Mouse (Mus musculus): ENCODE results near the gene Cpt1a. TPM values are rescaled to one million over a fixed set of nuclear protein-coding genes. Genes with fewer than 3 reads are reported as not detected.

Gene Cpt1a
- total and polyA plus RNA-seq, 2 experiments from 2014 or later = 15.7 to 35.8 TPM

DNA sequence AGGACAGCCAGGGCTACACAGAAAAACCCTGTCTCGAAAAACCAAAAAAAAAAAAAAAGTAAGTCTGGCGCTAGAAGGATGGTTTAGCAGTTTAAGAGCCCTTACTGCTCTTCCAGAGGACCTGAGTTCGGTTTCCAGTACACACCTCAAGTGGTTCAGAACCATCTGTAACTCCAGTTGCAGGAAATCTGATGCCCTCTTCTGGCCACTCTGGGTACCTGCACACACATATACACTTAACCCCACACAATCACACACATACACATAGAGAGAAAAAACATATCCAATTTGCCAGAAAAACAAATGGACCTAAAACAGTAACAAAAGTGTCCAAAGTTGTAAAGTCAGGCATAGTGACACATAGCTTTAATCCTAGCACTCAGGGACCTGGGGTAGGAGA is 43.0 kb downstream of the Cpt1a start:
- H3K27ac ChIP-seq (ENCODE audit: low read depth, low read length) = no peak overlapping the region
- H3K4me3 ChIP-seq (ENCODE audit: low read depth, low read length) = no peak overlapping the region

DNA sequence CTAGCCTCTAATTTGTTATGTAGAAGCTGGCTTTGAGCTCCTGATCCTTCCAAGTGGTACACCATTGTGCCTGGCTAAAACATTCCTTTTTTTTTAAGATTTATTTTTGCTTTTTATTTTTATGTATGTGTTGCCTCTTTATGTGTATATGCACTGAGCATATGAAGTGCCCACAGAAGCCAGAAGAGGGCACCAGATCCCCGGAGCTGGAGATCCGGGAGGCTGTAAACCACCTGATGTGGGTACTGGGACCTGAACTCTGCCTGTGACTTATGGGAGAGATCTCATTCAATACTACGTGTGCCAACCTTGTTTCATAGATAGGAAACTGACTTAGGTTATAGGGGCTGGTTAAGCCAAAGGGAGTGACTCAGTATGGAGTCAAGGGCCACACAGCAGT is 46.1 kb downstream of the Cpt1a start:
- Histone ChIP-seq H3K27me3 (ENCODE audit: insufficient read depth, low read length) (no peaks in the 10 kb centered on the region), H3K9ac (replicated peaks; ENCODE audit: low read length, poor library complexity, severe bottlenecking) (no peak overlapping the region), H3K4me3 (ENCODE audit: low read depth, low read length) (no peak overlapping the region), H3K36me3 (ENCODE audit: insufficient read depth, low read length) (0 out of 2 replicates have a peak, but pooled peaks cover 3% of the 10 kb centered on the region), H3K4me2 (ENCODE audit: low read depth, low read length, poor library complexity, severe bottlenecking) (no peak overlapping the region), H3K4me1 (ENCODE audit: insufficient read depth, low read length) (no peaks in the 10 kb centered on the region), H3K27ac (ENCODE audit: low read depth, low read length) (no peak overlapping the region), H3K9me3 (ENCODE audit: low read length) (no peaks in the 10 kb centered on the region)
- WGBS = 89% methylated on average over 3 of the region's 3 CpGs
- no peak for DNase-seq (ENCODE audit: low spot score)
- no peak for ATAC-seq (ENCODE audit: low FRiP score)
- peak; percentile 16; the same call in 1 of the 2 replicates for TF ChIP-seq CTCF (IDR thresholded peaks at IDR 0.05)

More for the DNA sequence above, 43.0 kb downstream of the Cpt1a start:
- peak; percentile 11; the same call in 1 of the 2 replicates for TF ChIP-seq CTCF (IDR thresholded peaks at IDR 0.05)
- 0 out of 2 replicates have a peak, but pooled peaks cover 3% of the 10 kb centered on the region for H3K36me3 ChIP-seq (ENCODE audit: insufficient read depth, low read length)
- H3K4me2 ChIP-seq (ENCODE audit: low read depth, low read length, poor library complexity, severe bottlenecking) = no peak overlapping the region
- 90% methylated on average over 3 of the region's 3 CpGs for WGBS
- no peaks in the 10 kb centered on the region for H3K9me3 ChIP-seq (ENCODE audit: low read length)
- H3K27me3 ChIP-seq (ENCODE audit: insufficient read depth, low read length) = no peaks in the 10 kb centered on the region
- H3K4me1 ChIP-seq (ENCODE audit: insufficient read depth, low read length) = no peaks in the 10 kb centered on the region
- no peak overlapping the region for H3K9ac ChIP-seq (replicated peaks; ENCODE audit: low read length, poor library complexity, severe bottlenecking)
- DNase-seq (ENCODE audit: low spot score) (no peak), ATAC-seq (ENCODE audit: low FRiP score) (no peak)

DNA sequence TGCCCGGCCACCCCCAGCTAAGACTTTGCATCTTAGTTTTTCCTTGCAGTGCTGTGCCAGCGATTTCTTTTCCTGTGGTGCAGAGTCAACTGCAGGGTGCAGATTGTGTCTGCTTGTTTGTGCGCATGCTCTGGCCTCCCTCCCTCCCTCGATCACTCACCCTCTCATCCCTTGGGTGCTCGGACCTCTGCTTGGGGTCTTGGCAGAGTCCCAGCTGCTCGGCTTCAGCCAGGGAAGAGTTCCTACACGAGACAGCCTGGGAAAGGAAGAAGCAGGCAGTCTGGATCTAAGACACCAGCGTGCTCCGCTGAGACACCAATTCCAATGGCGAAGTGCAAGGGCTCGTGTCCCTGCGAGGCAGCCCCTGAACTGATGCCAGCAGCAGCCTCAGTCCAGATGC is 51.2 kb downstream of the Cpt1a start:
- no peak for TF ChIP-seq CTCF (IDR thresholded peaks at IDR 0.05)
- no peak overlapping the region for H3K27ac ChIP-seq (ENCODE audit: low read depth, low read length)
- no peak overlapping the region for H3K9ac ChIP-seq (replicated peaks; ENCODE audit: low read length, poor library complexity, severe bottlenecking)
- H3K9me3 ChIP-seq (ENCODE audit: low read length) = no peaks in the 10 kb centered on the region
- H3K27me3 ChIP-seq (ENCODE audit: insufficient read depth, low read length) = no peaks in the 10 kb centered on the region
- ATAC-seq (ENCODE audit: low FRiP score) (no peak), DNase-seq (ENCODE audit: low spot score) (no peak)
- H3K4me1 ChIP-seq (ENCODE audit: insufficient read depth, low read length) = no peaks in the 10 kb centered on the region
- no peaks in the 10 kb centered on the region for H3K36me3 ChIP-seq (ENCODE audit: insufficient read depth, low read length)
- H3K4me2 ChIP-seq (ENCODE audit: low read depth, low read length, poor library complexity, severe bottlenecking) = no peak overlapping the region
- WGBS = 65% methylated on average over 12 of the region's 12 CpGs
- no peak overlapping the region for H3K4me3 ChIP-seq (ENCODE audit: low read depth, low read length)

DNA sequence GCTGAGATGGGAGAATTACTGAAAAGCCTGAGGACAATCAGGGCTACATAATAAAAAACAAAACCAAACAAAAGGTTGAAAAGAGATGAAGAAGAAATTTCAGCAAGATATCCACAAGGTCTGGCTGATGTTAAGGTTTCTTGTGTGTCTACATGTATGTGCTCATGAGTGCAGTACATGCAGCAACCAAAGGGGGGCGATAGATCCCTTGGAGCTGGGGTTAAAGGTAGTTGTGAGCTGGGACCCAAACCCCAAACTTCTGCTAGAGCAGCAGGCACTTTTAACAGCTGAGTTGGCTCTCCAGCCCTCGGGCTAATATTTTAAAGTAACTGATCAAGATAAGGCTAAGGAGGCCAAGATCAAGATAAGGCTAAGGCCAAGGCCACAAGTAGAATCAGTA is 51.9 kb downstream of the Cpt1a start:
- H3K9me3 ChIP-seq (ENCODE audit: low read length) = no peaks in the 10 kb centered on the region

DNA sequence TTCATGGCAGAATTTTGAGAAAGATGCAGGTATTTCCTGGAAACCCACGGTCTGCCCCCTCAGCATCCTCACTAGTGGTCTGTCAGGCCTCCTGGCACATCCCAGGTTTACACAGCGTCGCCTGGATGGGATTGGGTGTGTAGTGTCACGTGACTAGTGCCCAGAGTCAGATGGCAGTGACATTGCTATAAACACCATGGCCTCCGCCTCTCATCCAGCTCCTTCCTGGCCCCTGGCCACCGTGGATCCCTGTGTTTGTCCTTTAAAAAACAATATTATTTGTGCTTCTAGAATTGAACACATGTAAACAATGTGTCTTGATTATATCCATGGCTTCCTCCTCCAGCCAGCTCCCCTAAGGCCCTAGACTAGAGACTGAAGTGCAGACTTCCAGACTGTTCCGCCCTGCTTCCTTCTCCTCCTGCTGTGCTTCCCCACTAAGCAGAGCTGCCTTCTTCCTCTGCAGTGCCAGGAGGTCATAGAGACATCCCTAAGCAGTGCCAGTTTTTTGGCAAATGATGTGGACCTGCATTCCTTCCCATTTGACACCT is 53.9 kb downstream of the Cpt1a start:
- no peak for DNase-seq (ENCODE audit: low spot score)
- Histone ChIP-seq H3K9ac (replicated peaks; ENCODE audit: low read length, poor library complexity, severe bottlenecking) (no peak overlapping the region), H3K9me3 (ENCODE audit: low read length) (no peaks in the 10 kb centered on the region), H3K4me2 (ENCODE audit: low read depth, low read length, poor library complexity, severe bottlenecking) (no peak overlapping the region), H3K27ac (ENCODE audit: low read depth, low read length) (no peak overlapping the region), H3K36me3 (ENCODE audit: insufficient read depth, low read length) (no peaks in the 10 kb centered on the region), H3K4me1 (ENCODE audit: insufficient read depth, low read length) (no peaks in the 10 kb centered on the region), H3K4me3 (ENCODE audit: low read depth, low read length) (no peak overlapping the region), H3K27me3 (ENCODE audit: insufficient read depth, low read length) (no peaks in the 10 kb centered on the region)
- TF ChIP-seq CTCF (IDR thresholded peaks at IDR 0.05) = no peak
- no peak for ATAC-seq (ENCODE audit: low FRiP score)
- WGBS = 73% methylated on average over 7 of the region's 7 CpGs

More for the DNA sequence above, 51.9 kb downstream of the Cpt1a start:
- Histone ChIP-seq H3K27me3 (ENCODE audit: insufficient read depth, low read length) (no peaks in the 10 kb centered on the region), H3K27ac (ENCODE audit: low read depth, low read length) (no peak overlapping the region), H3K4me1 (ENCODE audit: insufficient read depth, low read length) (no peaks in the 10 kb centered on the region), H3K36me3 (ENCODE audit: insufficient read depth, low read length) (no peaks in the 10 kb centered on the region), H3K4me3 (ENCODE audit: low read depth, low read length) (no peak overlapping the region), H3K9ac (replicated peaks; ENCODE audit: low read length, poor library complexity, severe bottlenecking) (no peak overlapping the region), H3K4me2 (ENCODE audit: low read depth, low read length, poor library complexity, severe bottlenecking) (no peak overlapping the region)
- peak; percentile 50 for TF ChIP-seq CTCF (IDR thresholded peaks at IDR 0.05)
- DNase-seq (ENCODE audit: low spot score) = no peak
- 69% methylated on average over 2 of the region's 2 CpGs for WGBS
- no peak for ATAC-seq (ENCODE audit: low FRiP score)

DNA sequence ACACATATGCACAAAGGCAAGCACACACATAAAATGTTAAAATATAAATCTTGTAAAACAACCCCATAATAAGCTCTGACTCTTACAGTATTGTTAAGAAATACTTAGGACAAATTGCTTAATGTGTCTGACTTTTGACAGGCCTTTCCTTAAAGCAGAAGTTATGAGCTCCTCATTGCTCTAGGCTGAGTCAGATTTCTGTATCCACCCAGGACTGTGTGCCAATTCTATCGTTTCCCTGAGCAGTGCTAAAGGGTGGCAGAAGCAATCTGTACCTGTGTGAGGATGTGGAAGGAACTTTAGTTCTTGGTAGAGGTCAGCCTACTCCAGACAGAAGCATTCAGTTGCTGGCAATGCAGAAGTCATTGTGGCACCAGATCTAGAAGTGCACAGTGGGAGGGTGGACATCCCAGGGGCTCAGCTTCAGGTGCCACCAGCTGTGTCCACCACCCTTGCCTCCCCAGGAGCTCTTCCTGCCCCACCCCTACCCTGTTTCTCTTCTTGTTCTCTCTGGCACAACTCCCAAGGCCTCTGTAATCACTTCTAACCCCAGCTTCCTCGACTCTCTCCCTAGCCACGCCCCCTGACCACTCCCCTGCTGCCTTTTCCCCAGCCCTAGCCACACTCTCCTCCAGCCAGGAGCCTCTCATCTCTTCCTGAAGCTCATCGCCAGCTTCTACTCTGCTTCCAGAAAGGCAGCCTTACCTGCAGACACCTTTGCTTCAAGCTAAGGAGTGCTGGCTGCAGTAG is 55.0 kb downstream of the Cpt1a start:
- no peak for DNase-seq (ENCODE audit: low spot score)
- Histone ChIP-seq H3K27ac (ENCODE audit: low read depth, low read length) (no peak overlapping the region), H3K4me3 (ENCODE audit: low read depth, low read length) (no peak overlapping the region), H3K9ac (replicated peaks; ENCODE audit: low read length, poor library complexity, severe bottlenecking) (no peak overlapping the region), H3K4me1 (ENCODE audit: insufficient read depth, low read length) (no peaks in the 10 kb centered on the region), H3K27me3 (ENCODE audit: insufficient read depth, low read length) (no peaks in the 10 kb centered on the region), H3K36me3 (ENCODE audit: insufficient read depth, low read length) (no peaks in the 10 kb centered on the region), H3K4me2 (ENCODE audit: low read depth, low read length, poor library complexity, severe bottlenecking) (no peak overlapping the region), H3K9me3 (ENCODE audit: low read length) (no peaks in the 10 kb centered on the region)
- ATAC-seq (ENCODE audit: low FRiP score) = no peak
- 36% methylated on average over 4 of the region's 4 CpGs for WGBS
- TF ChIP-seq CTCF (IDR thresholded peaks at IDR 0.05) = no peak

Measured in midbrain, postnatal 0 days (tissue).